Mouse (Mus musculus) NIH3T3 (cell line): ENCODE data around the gene Bcl7a.
A peak's percentile ranks its signal among the peaks of the same experiment; 100 is the strongest.

ENCODE experiments used
- DNase-seq: peaks from one replicate; pipeline ENCODE4 v3.0.0-alpha.2; 2012; ENCODE audit warnings: low read depth

Gene Bcl7a

GRCm38 (mm10) chr5:123416566-123417518 lies 73.2 kb downstream of the Bcl7a start:
- DNase-seq: peak; percentile 37

GRCm38 (mm10) chr5:123423885-123424284 lies 80.3 kb downstream of the Bcl7a start:
- peak; percentile 45 for DNase-seq
